Mouse (Mus musculus): ENCODE measurements around the gene Senp8.
"Not testable (repeated sequence)": the region's sequence is repeated elsewhere in the genome, so short reads cannot be mapped to it uniquely, and the experiment has no call there.

The Senp8 gene

DNA sequence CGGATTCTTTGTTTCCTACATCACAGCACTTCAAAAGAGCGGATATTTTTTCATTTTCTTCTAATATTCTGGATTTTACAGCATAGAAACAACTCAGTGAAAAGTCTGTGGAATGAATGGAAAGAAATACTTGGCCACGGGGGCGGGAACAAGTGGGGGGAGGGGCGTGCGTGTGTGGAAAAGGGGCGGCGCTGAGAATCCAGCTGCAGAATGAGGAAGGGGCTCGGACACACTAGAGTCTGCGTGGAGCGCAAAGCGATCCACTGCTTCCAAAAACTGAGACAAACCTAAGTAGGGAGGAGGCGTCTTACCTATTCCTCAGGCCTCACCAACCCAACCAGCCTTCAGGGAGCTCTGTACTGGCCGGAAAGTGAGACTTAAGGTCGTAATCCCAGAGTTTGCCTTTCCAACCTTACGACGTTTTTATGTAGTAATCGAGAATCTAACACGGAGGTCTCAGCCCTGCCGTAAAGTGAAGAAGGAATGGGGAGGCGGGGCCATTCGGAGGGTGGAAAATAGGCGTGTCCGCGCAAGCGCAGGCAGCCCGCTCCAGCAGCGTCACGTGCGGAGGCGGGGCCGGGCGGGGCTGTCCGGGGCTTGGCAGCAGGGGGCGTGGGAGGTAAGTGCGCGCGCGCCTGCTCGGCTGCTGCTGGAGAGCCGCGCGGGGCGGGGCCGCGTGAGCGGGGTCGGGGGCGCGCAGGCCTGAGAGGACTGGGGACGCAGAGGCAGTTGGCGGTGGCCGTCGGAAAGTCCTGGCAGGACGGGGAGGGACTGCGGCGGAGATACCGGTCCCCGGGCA, at the start of gene Senp8, which contains the start of gene Myo9a:
Gene Senp8 (minus strand): TSS at position 444 of the 799 bp plus-strand sequence.
Gene Myo9a (plus strand): TSS at position 630 of the 799 bp plus-strand sequence.
- peak; percentile 99 for DNase-seq

DNA sequence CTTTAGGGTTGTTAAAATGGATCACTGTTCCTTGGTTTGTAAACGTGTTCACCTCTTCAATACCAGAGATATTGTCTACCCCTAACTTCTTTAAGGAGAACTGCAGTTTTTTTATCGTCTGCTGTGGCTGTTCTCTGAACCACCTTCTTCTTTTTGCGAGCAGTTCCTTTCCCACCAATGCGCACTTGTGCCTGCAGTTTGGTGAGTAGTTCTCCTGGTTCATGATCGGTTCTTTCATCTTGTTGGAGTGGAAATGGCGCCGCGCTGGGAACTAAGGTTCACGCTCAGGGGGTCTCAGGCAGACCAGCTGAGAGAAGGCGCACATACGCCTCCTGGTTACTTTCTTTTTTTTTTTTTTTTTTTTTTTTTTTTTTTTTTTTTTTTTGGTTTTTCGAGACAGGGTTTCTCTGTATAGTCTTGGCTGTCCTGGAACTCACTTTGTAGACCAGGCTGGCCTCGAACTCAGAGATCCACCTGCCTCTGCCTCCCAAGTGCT, 16.5 kb upstream of the Senp8 start:
- DNase-seq = not testable (repeated sequence)

- DNase-seq = peak in 1 of 2 experiments; percentile 29
Observed at GRCm38 (mm10) chr9:59760515-59760914, 10.0 kb upstream of the Senp8 start.

- not testable (repeated sequence) for DNase-seq
Observed at GRCm38 (mm10) chr9:59757016-59757415, 6.5 kb upstream of the Senp8 start.

DNA sequence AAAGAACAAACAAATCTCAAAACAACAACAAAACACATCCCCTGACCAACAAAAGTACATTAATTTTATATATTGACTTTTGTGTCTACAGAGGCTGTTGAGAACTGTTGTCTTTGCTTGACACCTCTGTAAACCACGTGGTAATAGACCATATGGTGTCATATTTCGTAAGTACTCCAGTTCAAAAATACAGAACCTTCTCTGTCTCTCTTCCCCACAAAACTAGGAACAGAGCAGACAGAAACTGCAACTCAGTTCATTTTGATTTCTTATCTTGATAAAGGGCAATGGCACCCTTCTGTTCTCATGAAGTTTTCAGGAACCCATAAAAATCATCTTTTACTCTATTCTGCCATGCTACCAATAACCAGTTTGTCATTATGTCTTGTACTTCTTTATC, 4.7 kb upstream of the Senp8 start:
- no peak for DNase-seq

- no peak for DNase-seq
Observed at GRCm38 (mm10) chr9:59751966-59752365, 1.5 kb upstream of the Senp8 start.

DNA sequence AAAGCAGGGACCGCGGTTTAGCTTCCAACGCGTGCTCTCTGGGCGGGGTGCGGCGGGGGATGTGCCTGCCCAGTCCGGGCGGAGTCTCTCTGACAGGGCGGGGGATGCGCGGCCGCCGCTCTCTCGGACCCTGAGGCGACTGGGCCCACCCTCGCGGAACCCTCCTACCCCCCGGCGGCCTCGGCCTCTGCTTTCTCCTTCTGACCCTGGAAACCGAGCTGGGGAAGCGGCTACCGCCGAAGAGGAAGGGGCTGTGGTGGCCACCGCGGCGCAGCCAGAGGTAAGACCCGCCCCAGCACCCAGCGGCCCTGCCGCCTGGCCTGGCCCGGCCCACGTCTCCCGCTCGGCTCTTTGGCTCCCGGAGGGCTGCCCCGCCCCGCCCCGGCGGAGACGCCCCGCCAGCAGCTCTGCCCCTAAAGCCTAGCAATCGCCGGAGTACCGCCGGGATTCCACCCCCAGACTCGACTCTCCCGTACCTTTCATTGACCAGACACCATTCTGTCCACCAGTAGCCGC, 614 bp upstream of the Senp8 start:
- DNase-seq = peak; percentile 86 to 96

DNA sequence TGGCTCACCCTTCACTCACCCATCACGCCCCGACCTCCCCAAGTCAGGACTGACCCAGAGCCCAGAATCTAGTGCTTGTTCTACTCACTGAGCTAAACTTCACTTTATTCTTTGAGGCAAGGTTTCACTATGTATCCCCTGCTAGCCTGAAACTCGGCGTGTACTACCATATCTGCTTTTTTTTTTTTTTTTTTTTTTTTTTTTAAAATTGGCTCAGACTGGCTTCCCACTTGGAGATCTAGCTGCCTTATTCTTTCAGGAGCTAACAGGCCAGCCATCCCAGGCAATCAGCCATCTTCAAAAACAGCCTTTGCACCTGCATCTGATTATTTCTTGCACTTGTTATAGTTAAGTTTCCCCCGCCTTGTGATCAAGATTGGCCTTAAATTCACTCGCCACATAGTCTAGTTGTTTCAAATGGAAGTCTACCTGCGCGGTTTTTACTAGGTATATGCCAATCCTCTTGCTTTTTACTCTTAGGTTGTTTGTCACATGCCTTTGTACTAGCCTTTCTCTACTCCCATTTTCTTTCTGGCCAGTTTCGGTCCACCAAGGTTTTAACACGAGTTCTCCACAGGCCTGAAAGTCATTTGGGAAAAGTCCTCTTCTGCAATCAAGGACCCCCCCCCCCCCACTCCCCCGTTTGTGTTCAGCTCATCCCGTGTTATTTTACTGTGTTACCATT, 787 bp downstream of the Senp8 start:
- DNase-seq = no peak

DNA sequence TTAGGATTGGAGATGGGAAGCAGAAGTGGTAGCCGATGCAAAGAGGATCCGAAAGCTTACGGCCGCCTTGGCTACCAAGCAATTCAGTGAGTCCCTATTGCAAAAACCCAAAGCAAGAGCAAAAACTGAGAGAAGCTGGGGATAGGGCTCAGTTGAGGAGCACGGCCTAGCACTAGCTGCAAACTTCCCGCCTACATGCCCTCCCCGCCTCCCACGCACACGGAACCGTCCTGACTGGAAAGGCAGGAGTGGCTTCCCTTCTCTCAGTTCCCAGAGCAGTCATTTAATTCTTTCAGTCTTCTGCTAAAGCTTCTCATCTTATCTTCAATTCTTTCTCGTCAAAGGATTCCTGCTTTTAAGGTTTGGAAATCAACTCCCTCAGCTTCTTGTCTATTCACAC, 1.5 kb downstream of the Senp8 start:
- DNase-seq = peak; percentile 27 to 48

GRCm38 (mm10) chr9:59748387-59748786, 2.1 kb downstream of the Senp8 start:
- DNase-seq = no peak

DNA sequence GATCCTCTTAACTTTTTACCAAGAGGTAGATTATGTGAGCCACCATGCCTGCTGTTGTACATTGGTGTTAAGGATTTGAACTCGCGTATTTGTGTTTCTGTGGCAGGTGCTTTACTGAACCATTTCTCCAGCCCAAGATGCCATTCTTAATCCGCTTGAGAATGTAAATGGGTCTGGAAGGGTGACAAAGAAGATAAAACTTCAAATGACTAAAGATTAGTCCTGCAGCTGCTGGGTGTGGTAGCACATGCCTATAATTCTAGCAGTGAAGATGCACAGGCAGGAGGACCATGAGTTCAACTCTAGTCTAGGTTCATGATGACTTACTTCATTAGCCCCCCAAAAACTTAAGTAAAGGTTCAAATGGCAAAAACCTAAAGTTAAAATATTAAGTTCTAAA, 6.6 kb downstream of the Senp8 start:
- DNase-seq = no peak

DNA sequence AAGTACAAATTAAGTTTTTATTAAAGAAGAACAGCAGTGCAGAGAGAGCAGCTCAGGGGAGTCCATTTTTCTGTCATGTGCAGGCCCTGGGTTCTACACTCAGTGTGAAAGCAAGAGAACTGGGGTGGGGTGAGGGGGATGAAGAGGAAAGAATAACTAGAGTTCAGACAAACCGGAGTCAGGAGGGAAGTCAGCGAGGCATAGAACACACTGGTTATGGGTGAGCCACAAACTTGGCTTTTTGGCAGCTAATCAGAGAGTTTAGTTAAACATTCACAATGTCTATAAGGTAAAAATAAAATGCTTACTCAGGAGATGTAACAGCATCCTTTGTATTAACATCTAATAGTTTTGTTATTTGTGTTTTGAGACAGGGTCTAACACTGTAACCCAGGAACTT, 9.9 kb downstream of the Senp8 start:
- peak in 1 of 2 experiments; percentile 37 for DNase-seq

GRCm38 (mm10) chr9:59735394-59735793, 15.1 kb downstream of the Senp8 start:
- no peak for DNase-seq

DNA sequence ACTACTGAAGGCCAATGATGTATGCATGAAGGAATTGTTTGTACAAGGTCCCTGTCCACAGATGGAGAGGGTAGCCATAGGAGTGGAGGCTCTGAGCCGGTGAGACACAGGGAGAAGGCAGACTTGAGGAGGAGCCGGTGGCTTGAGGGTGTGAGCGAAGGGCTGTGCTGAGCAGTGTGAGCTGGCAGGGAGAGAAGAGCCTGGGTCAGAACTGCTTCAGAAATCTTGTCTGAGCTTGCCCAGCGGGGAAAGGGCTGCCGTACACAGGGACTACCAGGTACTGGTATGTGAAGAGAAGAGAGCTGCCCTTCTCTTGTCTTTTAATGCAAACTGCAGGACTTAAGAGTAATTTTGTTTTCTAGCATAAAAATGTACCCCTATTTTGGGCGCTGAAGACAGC, 17.4 kb downstream of the Senp8 start:
- no peak for DNase-seq

DNA sequence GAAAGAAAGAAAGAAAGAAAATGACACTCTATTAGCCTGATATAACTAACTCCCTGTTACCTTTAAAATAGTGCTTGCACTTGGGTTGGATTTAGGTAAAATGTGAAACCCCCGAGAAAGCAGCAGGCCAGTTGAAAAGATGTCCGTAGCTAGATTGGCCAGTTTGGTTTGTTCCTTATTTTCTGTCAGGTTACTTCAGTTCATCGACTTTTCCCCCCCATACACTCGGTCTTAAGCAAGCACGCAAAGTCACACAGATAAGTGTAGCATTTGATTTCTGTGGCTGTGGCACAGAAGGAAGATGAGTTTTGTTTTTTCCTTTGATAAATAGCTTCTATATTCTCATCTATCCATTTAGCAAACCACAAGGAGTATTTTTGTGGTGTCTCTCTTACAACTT, 19.4 kb downstream of the Senp8 start:
- no peak for DNase-seq

DNA sequence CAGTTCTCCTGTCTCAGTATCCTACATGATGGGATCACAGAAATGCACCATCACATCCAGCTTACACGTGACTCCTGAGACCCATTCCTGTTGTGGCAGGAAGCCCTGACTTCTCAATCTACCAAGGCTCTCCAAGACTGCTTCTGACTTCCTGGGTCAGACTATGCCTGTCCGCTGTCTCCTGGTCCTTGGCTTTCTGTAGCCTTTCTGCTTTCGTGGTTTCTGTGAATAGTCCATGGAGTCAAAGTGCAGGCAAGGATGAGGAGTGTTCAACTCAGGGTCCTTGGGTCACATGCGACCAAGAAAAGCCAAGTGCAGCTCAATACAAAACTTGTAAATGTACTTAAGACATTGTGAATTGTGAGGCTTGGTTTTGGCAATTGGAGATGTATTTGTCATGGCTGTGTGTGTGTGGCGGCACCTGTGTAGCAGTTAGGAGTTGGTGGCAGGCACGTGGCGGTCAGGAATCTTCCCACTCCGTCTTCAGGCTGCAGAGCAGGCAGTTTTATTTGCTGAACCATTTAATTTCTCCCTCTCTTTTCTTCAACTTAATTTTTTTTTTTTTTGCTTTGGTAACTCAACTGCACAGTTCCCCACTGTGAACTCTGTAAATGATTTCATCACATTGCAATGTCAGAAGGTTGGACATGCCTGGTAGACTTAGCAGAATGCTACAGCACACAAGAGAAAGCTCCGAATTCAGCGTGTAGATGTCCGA, 22.8 kb downstream of the Senp8 start:
- DNase-seq = peak; percentile 60 to 81

DNA sequence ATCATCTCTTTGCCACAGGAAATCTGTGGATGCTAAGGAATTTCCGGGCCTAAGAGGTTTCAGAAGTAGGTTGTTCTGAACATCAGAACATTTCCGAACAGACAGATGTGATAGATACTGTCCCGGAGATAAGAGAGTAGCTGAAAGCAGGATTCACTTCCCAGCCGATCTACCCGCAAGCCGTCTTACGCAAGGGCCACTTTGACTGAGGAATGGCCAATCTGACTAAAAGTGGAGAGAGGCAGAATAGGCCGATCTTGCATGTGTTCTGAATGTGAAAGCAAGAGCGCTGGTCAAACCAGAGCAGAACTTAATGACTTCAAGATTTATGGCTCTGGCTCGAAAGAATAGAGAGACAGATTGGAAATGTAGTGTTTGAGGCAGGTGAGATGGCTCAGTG, 25.0 kb downstream of the Senp8 start:
- DNase-seq = no peak

- peak; percentile 90 to 93 for DNase-seq
Observed at GRCm38 (mm10) chr9:59723791-59724442, 26.6 kb downstream of the Senp8 start.

DNA sequence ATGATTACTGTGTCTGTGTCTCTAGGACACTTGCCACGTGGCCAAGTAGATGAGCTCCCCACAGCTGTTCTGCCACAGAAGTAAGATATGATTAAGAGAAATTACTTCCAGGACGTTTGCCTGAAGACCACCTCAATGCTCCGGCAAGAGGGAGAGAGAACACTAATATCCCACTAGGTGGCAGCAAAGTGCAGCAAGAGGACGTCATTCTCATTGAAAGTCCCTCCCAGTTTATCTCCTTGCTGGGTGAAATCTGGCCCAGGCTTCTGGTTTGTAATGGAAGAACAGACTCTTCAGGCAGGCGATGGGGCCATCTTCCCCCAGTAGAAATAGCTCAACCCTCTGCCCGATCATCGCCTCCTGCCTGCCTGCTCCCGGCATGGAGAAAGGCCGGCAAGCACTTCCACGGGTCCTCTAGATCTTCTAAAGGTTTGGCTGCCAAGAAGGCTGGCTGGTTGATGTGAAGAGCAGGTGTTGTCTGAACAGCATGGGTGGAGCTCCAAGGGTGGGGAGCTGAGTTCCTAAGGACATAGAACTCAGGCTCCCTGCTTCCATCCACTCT, 27.3 kb downstream of the Senp8 start:
- peak; percentile 78 to 84 for DNase-seq

- no peak for DNase-seq
Observed at GRCm38 (mm10) chr9:59721144-59721543, 29.4 kb downstream of the Senp8 start.

DNA sequence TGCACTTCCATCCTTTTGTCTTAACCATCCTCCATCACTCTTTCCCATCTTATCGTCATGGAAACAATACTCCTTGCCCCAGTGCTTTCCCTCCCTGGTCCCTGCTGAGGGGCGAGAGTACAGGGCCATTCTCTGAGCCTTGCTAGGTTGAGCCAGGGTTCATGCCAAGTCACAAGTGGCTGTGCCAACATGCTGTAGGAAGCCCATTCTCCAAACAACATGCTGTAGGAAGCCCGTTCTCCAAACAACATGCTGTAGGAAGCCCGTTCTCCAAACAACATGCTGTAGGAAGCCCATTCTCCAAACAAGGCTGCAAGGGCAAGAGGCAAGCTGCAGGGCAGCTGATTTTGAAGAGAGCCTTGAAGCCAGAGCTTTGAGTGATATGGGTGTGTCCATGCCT, 32.3 kb downstream of the Senp8 start:
- no peak for DNase-seq

DNA sequence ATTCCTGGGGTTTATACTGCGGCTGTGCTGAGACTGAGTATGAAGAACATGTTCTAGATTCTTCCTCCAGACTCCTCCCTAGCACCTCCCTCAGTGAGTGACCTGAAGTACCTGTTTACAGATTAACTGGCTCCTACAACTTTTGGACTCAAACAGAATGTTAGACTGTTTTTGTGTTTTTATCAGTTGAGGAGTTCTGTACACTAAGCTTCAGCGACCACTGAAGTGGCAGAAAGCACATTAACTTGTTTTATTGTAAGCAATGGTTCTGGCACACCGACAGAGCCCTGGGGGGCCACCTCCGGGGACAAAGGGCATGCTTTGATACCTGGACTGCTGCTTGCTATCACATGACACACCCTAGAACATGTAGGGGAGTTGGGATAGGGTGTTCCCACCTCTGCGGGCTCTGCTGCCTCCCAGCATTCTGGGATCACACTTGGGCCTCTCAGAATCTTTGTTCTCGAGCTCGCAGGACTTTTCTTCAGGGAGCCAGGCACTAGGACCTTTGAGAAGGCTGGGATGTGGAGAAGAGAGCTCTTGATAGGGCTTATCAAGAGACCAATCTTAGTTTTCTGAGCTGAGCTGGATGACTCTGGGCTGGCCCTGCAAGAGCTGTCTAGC, 34.1 kb downstream of the Senp8 start:
- peak; percentile 49 to 68 for DNase-seq
